Mouse (Mus musculus) testis, adult 2 months (tissue): ENCODE measurements around the gene 1700019D03Rik. TPM values are rescaled to one million over a fixed set of nuclear protein-coding genes. Genes with fewer than 3 reads are reported as not detected.

Source experiments
- H3K27ac ChIP-seq: fragments of 200-500 bp; 2 replicates; pipeline ENCODE4 v1.5.1; 2012; ENCODE audit warnings: low read depth, low read length; ENCODE audit not compliant: control insufficient read depth, insufficient read depth
- H3K27me3 ChIP-seq: fragments of 200-500 bp; 2 replicates; pipeline ENCODE4 v1.6.1; 2012; ENCODE audit warnings: mild to moderate bottlenecking, low read length, moderate library complexity; ENCODE audit not compliant: control insufficient read depth, insufficient read depth
- H3K36me3 ChIP-seq: fragments of 200-500 bp; 2 replicates; pipeline ENCODE4 v1.6.1; 2012; ENCODE audit warnings: mild to moderate bottlenecking, low read length; ENCODE audit not compliant: control insufficient read depth, insufficient read depth
- H3K4me1 ChIP-seq: fragments of 200-500 bp; 2 replicates; pipeline ENCODE4 v1.6.1; 2012; ENCODE audit warnings: low read length; ENCODE audit not compliant: control insufficient read depth, insufficient read depth
- H3K4me3 ChIP-seq: fragments of 200-500 bp; 2 replicates; pipeline ENCODE4 v1.5.1; 2012; ENCODE audit warnings: low read depth, mild to moderate bottlenecking, low read length, moderate library complexity, mixed read lengths; ENCODE audit not compliant: control insufficient read depth
- CTCF ChIP-seq: fragments of 200-500 bp; IDR thresholded peaks from 2 replicates; pipeline ENCODE4 v1.5.1; 2012; ENCODE audit warnings: low read depth, mild to moderate bottlenecking, inconsistent platforms, low read length, moderate library complexity; ENCODE audit not compliant: control insufficient read depth, insufficient read depth, insufficient replicate concordance
- POLR2A ChIP-seq: fragments of 200-500 bp; IDR thresholded peaks from 2 replicates; pipeline ENCODE4 v1.6.1; 2012; ENCODE audit warnings: low read depth, mild to moderate bottlenecking, inconsistent platforms, low read length, moderate library complexity; ENCODE audit not compliant: control insufficient read depth
- polyA plus RNA-seq: library from polyadenylated mRNA; depleted of rRNA; stranded (reverse); fragments of >200 nt; gene quantifications from 2 replicates; pipeline ENCODE4 v1.2.3, GENCODE M21; 2012

Gene 1700019D03Rik
- polyA plus RNA-seq, 1 experiment, result 646 TPM

DNA sequence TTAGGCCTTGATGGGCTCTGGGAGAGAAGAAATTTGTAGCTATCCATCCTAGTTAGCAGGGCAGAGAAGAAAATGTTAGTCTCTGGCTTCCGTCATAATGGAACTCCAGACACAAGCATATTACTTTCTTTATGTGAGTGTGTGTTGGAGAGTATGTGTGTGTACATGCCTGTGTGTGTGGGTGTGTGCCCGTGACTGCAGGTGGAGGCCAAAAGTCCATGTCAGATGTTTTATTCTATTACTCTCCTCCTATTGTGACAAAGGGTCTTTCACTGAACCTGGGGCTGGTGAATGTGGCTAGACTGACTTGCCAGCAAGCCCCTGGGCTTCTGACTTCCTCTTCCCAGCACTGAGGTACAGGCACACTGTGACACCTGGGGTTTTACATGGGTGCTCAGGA is 65.5 kb downstream of the 1700019D03Rik start:
- Histone ChIP-seq H3K27me3 (no peaks in the 10 kb centered on the region), H3K4me3 (no peak overlapping the region), H3K4me1 (peaks cover 7% of the 10 kb centered on the region), H3K27ac (no peak overlapping the region), H3K36me3 (no peaks in the 10 kb centered on the region)
- TF ChIP-seq CTCF (no peak), POLR2A (no peak)

DNA sequence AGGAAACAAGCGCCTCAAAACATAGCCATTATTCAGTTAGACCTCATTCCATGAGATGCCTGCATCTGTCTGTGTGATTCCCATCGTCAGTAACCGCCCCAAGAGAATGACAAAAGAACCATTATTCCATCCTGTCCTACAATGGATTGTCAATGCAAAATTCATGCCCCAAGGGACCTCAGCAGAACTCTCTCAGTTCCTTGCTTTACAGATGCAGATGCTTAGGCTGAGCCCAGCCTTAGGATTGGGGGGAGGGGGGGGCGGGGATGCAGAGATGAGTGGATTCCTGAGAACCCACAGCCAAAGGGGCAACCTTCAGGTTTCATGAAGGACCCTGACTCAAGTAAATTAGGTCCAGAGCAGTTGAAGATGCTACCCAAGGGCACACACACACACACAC is 66.4 kb downstream of the 1700019D03Rik start:
- H3K4me3 ChIP-seq, result no peak overlapping the region
- H3K27ac ChIP-seq, result no peak overlapping the region
- no peaks in the 10 kb centered on the region for H3K36me3 ChIP-seq
- H3K27me3 ChIP-seq, result no peaks in the 10 kb centered on the region
- TF ChIP-seq CTCF (no peak), POLR2A (no peak)
- peaks cover 7% of the 10 kb centered on the region for H3K4me1 ChIP-seq

DNA sequence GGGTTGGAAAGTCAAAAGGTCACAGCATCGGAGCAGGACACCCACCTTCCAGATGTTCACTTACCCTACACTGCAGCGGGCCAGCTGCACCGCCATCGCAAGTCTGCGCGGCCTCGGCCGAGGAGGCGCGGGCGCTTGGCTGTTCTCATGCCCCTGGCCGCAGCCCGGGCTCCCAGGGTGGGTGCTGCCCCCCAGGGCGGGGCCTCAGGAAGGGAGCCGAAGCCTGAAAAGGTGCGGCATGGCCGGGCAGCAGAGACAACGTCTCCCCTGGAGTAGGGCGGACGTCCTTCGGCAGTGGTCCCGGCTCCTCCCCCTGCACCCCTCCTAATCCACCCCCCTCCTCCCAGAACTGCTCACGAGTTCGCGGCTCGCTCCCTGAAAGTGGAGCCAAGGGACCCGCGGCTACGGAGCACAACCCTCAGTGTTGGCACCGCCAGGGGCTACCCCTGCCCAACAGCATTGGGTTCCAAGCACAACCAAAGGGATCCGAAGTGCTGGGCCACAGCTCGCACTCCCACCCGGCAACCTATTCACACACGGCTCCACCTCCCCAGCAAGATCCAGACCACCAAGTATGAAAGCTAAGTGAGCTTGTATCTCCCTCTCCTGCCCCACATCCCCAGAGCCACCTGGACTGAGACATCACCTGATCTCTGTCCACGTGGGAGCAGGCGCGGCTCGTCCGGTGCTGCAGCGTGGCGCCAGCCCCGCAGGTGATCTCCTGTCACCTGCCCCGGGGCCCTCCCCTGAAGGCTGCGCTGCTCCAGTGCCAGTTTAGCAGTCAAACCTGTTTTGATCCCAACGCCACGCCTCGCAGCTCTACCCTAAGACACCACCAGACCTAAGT is 67.2 kb downstream of the 1700019D03Rik start:
- peak overlapping the region; percentile 74 for H3K4me3 ChIP-seq
- no peaks in the 10 kb centered on the region for H3K27me3 ChIP-seq
- no peaks in the 10 kb centered on the region for H3K36me3 ChIP-seq
- peaks cover 7% of the 10 kb centered on the region for H3K4me1 ChIP-seq
- TF ChIP-seq CTCF (no peak), POLR2A (no peak)
- no peak overlapping the region for H3K27ac ChIP-seq

DNA sequence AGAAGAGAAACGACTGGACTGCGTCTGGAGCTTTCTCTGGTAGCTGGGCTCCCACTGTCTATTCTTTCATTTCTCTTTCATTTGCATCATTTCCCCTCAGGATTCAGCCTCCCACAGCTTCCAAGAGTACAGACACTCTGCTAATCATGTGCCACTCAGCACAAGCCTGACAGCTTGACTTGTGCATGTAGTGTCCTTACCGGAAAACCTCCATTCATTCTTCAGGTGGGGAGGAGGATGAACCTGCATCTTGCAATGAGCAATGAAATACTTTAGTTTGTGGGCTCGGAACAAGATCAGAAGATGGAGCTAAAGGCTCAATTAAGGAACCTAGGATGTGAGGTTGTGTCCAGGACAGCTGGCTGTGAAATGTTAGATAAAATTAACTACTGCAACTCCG is 67.8 kb downstream of the 1700019D03Rik start:
- Histone ChIP-seq H3K4me1 (peaks cover 7% of the 10 kb centered on the region), H3K27me3 (no peaks in the 10 kb centered on the region), H3K4me3 (peak overlapping the region; percentile 74), H3K27ac (no peak overlapping the region), H3K36me3 (no peaks in the 10 kb centered on the region)
- TF ChIP-seq POLR2A, result no peak
- TF ChIP-seq CTCF, result no peak

DNA sequence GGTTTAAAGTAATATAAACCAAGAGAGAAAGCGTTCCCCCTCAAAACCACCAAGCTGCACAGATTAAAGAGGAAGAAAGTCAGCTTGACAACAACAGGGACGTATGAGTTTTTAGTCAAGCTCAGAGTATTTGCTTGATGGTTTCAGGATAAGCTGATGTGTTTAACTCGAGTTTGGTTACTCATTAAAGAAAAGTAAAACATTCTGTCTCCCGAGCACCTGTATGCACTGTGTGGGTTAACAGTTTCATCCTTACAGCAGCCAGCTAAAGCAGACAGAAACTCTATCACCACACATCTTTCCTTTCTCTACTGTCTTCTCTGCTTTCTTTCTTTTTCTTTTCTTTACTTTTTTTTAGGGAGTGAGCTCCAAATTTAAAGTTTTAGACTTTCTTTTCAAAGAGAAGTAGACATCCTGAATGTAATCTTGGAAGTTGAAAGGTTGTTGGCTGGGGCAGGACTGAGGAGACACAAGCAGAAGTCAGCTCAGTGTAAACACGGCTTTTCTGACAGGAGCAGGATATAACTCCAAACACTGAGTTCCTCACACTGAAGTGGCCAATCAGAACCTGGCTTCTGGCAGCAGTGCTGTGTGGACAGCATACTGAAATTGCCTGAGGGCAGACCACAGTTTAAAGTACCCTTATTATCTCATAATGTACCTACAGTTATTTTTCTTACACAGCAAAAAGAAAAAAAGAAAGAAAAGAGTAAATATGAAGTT is 68.7 kb downstream of the 1700019D03Rik start:
- no peaks in the 10 kb centered on the region for H3K27me3 ChIP-seq
- no peaks in the 10 kb centered on the region for H3K36me3 ChIP-seq
- no peak overlapping the region for H3K4me3 ChIP-seq
- H3K27ac ChIP-seq, result no peak overlapping the region
- H3K4me1 ChIP-seq, result peaks cover 7% of the 10 kb centered on the region
- TF ChIP-seq CTCF (no peak), POLR2A (no peak)

DNA sequence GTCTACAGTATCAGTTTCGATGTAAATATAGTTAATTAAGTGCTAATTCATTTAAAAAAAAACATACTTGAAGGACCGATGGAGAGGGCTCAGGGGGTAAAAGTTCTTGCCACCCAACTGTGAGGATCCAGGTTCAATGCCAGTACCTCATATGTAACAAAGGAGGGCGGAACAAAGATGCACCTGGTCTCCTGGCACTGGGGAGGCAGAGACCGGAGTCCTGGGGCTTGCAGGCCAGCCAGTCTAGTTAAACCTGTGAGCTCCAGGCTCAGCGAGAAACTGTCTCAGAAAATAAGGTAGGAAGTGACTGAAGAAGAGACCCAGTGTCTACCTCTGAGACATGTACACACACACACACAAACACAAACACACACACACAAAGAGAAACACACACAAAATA is 72.1 kb downstream of the 1700019D03Rik start:
- no peak overlapping the region for H3K27ac ChIP-seq
- no peaks in the 10 kb centered on the region for H3K27me3 ChIP-seq
- H3K4me3 ChIP-seq, result peak overlapping the region; percentile 39; the same call in 1 of the 2 replicates
- H3K36me3 ChIP-seq, result no peaks in the 10 kb centered on the region
- no peak for TF ChIP-seq CTCF
- TF ChIP-seq POLR2A, result peak; percentile 52; the same call in 1 of the 2 replicates
- H3K4me1 ChIP-seq, result peaks cover 4% of the 10 kb centered on the region

DNA sequence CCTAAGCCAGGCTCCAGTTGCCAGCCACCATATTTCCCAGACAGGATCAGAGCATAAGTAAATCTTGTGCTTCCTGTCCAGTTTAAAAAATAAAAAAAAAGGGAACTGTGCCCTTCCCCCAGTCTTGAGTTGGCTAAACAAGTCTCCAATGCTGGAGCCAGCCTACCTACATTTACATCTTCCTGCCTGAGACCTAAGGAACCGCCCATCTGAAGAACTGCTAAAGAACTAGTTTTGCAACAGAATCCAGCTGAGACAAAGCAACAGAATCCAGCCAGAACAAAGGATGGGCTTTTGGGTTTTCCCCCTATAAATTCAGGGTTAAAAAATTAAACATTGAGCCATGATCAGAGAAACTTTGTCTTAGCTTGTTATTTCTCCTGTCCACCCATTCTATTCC is 81.0 kb downstream of the 1700019D03Rik start:
- Histone ChIP-seq H3K27ac (no peak overlapping the region), H3K27me3 (no peaks in the 10 kb centered on the region), H3K4me1 (no peaks in the 10 kb centered on the region), H3K4me3 (no peak overlapping the region), H3K36me3 (no peaks in the 10 kb centered on the region)
- TF ChIP-seq CTCF, result no peak
- TF ChIP-seq POLR2A, result no peak
